Mouse (Mus musculus) kidney, adult 11 months (tissue): ENCODE data around the gene Lhx6.
"Not testable (repeated sequence)": the region's sequence is repeated elsewhere in the genome, so short reads cannot be mapped to it uniquely, and the experiment has no call there.

ENCODE experiments used
- DNase-seq: peaks from one replicate; pipeline ENCODE4 v3.0.0; 2022

Lhx6 gene

DNA sequence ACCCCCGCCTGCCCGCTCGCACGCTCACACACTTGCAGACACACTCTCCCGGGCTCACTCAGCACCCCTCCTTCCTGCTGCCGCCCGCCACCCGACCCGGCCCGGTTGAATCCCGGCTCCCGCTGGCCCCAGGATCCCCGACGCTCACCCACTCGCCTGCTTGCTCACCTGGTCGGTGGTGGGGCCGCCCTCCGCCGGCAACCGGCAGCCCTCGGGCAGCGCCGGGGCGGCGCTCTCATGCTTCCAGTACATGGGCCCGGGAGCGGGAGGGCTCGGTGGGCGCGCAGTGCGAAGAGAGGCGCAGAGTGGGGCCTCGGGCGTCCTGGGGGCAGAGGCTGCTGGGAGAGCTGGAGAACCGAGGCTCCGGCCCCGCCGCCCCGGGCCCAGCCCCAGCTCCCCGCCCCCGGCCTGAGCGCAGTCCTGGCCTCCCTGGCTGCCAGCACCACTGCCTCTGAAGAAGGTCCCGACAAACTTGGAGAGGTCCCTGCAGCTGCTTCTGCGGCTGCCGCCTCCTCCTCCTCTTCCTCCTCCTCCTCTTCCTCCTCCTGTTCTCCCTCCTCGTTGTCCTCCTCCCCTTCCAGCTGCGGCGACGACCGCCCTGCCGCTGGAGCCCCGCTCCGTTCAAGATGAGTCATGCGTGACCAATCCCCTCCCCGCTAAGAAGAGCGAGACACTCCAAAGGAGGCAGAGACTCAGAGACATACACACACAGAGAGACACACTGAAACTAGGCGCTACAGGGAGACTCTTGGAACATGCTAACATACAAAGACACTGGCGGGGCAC lies at the start of gene Lhx6:
Lhx6 (minus strand) TSS at position 453 of the 786 bp plus-strand sequence.
- DNase-seq: no peak

DNA sequence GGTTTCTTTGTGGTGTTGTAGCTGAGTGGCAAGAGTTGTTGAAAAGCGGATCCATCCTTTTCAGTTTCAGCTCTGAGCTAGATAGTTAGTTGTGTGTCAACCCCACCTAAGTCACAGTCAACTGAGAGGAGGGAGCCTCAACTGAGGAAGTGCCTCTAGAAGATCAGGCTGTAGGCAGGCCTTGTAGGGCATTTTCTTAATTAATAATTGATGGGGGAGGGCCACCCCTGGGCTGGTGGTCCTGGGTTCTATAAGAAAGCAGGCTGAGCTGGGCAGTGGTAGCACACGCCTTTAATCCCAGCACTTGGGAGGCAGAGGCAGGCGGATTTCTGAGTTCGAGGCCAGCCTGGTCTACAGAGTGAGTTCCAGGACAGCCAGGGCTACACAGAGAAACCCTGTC lies 47.2 kb upstream of the Lhx6 start:
- not testable (repeated sequence) for DNase-seq

DNA sequence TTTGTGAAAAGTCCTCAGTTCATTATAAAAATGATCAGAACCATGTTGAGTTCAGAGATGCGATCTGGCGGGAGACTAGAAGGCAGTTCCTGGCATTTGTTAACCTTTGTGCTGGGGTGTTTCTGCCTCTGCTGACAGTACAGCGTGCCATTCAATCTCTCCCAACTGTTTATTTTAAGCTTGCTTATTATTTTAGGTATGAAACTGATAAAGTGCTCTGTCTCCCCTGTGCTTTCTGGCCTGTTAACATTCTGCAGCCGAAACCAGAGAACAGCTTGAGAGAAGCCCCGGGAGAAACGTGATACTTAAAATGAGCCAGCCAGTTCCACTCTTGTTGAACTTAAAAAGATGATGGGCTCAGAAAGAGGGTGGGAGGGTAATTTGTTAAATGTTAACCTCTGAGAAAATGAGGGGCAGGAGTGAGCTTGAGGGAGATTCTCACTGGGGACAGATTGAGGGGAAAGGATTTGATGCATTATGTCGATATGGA lies 43.7 kb upstream of the Lhx6 start:
- no peak for DNase-seq

GRCm38 (mm10) chr2:36139096-36139495 lies 33.9 kb upstream of the Lhx6 start:
- no peak for DNase-seq

DNA sequence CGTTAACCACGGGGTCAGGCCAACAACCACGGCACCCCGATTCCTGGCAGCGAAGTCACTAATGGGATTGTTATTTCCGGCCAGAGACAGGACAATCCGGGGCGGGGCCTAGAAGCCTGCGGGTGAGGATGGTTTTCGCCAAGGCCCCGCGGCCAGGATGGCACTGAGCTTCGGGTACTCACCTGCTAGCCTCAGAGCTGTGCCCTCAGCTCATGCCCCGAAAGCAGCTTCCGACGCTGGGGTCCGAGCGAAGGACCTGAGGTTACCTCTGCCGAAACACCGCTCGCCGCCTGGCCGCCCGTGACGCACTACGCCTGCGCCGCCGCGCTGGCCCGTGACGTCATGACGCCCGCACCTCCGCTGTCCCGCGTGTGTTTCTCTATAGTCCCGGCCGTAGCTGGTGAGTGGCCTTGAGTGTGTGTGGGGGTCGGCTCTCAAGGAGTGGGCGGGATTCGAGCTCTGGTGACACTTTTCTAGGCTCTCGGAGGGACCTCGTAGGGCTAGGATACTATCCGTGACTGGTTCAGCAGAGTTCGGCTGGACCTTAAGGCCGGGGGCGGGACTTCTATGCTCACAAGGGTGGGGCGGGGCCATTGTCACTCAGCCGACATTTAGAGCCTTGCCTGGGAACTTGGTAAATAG lies 31.2 kb upstream of the Lhx6 start, which contains the start of the genes Mrrf and Rbm18:
Mrrf (plus strand) TSS at position 90 of the 642 bp plus-strand sequence.
Rbm18 (minus strand) TSS at position 474 of the 642 bp plus-strand sequence.
- peak; percentile 93 for DNase-seq

DNA sequence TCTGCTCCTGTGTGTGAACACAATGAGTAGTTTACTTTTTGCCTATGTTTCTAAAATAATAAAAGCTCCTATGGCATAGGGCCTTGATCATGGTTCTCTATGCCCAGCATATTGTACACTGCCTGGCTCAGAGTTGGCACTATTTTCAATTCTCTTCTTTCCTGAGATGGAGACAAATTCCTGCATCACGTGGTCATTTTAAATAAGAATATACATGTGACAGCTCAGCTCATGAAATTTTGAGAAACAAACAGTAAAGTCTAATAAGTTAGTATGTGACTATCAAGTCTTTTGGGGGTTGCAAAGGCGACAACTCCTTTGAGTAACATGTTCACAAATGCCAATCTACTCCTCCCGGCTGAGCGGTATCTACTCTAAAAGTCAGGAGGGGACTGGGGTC lies 30.7 kb upstream of the Lhx6 start:
- DNase-seq: no peak

DNA sequence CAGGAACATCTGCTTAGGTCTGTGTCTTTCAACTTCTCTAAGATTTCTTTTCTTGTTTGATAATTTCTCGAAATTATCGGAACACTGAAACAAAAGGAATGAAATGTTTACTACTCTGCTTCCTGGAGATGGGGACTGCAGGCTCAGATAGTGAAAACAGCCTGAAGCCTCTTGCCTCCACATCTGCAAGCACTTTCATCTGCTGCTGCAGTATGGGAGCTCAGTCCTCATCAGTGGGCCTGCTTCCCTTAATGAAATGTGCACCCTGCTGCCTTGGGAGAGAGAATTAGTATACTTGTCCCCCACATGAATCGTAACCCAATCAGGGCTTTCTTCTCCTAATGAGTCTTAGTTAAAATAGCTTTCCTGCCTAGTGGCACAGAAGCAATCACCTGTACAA lies 23.8 kb upstream of the Lhx6 start:
- no peak for DNase-seq

GRCm38 (mm10) chr2:36127973-36128372 lies 22.8 kb upstream of the Lhx6 start:
- DNase-seq: no peak

- no peak for DNase-seq
These were observed 21.7 kb upstream of the Lhx6 start for GRCm38 (mm10) chr2:36126795-36127429.

- no peak for DNase-seq
These were observed 7.4 kb upstream of the Lhx6 start for GRCm38 (mm10) chr2:36112632-36113031.

DNA sequence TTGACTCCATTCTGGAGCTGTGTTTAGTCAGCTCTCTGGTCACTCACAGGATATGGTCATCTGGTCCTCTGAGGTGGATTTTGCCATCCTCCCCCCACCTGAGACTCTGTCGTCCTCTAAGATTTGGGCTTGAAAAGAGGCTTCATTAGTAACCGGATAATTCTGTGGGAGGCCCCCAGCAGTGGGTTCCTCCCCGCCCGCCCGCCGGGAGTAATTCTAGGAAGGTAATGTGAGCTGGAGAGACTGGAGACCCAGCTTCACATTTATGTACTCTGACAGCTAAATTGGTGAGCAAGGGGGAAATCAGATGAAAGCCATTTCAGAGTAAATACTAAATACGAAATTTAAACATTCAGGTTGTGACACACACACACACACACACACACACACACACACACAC lies 3.4 kb upstream of the Lhx6 start:
- no peak for DNase-seq

- no peak for DNase-seq
These were observed 712 bp downstream of the Lhx6 start for GRCm38 (mm10) chr2:36104436-36104955.

- no peak for DNase-seq
These were observed 1.4 kb downstream of the Lhx6 start for GRCm38 (mm10) chr2:36103555-36104367.

DNA sequence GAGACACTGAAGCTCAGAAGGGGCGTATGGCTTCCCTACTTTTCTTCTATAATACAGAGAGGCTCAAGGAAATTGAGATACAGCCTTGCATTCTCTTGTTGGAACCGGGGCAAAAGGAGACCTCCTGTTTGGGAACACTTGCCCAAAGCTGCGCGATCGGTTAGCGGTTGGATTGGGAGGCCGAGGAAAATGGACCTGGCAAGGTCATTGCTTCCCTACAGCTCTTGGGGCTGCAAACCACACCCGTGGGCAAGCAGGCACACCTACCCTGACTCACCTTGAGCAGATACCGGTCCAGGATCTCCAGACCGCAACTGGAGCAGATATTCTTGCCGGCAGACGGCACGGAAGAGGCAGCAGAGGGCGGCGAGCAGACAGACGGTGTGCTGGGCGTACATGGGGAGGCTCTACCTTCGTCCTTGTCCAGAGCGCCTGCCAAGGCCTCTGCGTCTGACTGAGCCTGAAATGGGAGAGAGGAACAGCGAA lies 2.1 kb downstream of the Lhx6 start:
- no peak for DNase-seq

GRCm38 (mm10) chr2:36102559-36102946 lies 2.7 kb downstream of the Lhx6 start:
- no peak for DNase-seq

GRCm38 (mm10) chr2:36101866-36102558 lies 3.2 kb downstream of the Lhx6 start:
- DNase-seq: no peak

GRCm38 (mm10) chr2:36099739-36100138 lies 5.5 kb downstream of the Lhx6 start:
- no peak for DNase-seq

DNA sequence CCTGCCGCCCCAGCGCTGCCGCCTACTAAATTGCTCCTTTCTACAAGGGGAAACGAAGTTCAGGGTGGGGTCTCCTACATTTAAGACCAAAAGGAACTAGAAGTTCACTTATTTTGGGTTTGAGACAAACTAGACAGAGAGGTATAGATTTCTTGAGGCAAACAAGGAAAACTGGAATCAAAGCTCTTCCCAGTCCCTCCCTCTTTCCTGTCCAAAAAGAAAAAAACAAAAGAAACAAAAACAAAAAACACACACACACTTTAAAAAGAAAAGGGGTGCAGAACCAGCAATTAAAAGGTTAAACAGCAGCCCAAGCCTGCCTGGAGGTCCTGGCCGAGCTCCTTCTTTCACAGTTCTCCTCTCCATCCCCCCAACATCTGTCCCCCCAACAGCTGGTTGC lies 7.2 kb downstream of the Lhx6 start:
- DNase-seq: no peak

GRCm38 (mm10) chr2:36097129-36097815 lies 7.9 kb downstream of the Lhx6 start:
- no peak for DNase-seq

- peak; percentile 27 for DNase-seq
These were observed 11.2 kb downstream of the Lhx6 start for GRCm38 (mm10) chr2:36093914-36094475.

GRCm38 (mm10) chr2:36093301-36093700 lies 11.9 kb downstream of the Lhx6 start:
- no peak for DNase-seq
